Mouse (Mus musculus) lung, adult 2 months (tissue): ENCODE results near the gene Cpeb4.

ENCODE experiments used
- CTCF ChIP-seq: fragments of 200-500 bp; IDR thresholded peaks from 2 replicates; pipeline ENCODE4 v1.5.1; 2011; ENCODE audit warnings: mild to moderate bottlenecking, low read length, control low read depth; ENCODE audit not compliant: insufficient read depth
- POLR2A ChIP-seq: fragments of 200-500 bp; IDR thresholded peaks from 2 replicates; pipeline ENCODE4 v1.6.1; 2011; ENCODE audit warnings: low read depth, mild to moderate bottlenecking, control low read depth, low read length, borderline replicate concordance; ENCODE audit errors: extremely low read depth

DNA sequence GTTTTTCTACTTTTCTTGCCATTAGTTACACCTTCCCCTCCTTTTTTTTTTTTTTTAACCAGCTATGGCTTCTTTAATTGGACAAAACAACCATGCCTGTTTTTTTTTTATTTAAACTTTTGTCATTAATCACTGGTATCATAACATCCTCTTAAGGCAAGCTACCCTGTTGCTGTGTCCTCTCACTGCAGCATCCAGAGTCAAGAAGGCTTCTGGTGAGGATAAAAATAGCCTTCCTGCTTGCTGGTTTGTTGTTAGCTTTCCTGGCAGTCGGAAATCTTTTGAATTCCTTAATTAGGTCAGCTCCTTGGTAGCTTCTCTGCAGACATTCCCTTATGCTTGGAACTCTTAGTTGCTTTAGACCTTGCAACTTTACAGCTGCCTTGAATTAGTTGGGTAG is 28.7 kb downstream of the Cpeb4 start:
- TF ChIP-seq CTCF (no peak), POLR2A (no peak)
